Mouse (Mus musculus): ENCODE results near the gene Gm21776. TPM values are rescaled to one million over a fixed set of nuclear protein-coding genes. Genes with fewer than 3 reads are reported as not detected.
"Not testable (repeated sequence)": the region's sequence is repeated elsewhere in the genome, so short reads cannot be mapped to it uniquely, and the experiment has no call there.

Gm21776 gene
- not detected in 2 replicates for polyA plus RNA-seq (2012; rRNA removed)

GRCm38 (mm10) chrY:76378362-76378761 is at the start of gene Gm21776:
Gene Gm21776, plus strand, starts transcription at chrY:76378662.
- DNase-seq; H3K27ac ChIP-seq (ENCODE audit: insufficient read depth, low read depth, low read length); H3K4me1 ChIP-seq (ENCODE audit: control insufficient read depth, insufficient read depth, low read length); H3K4me3 ChIP-seq (ENCODE audit: insufficient read depth, low read depth, low read length); H3K36me3 ChIP-seq (ENCODE audit: control insufficient read depth, insufficient read depth, low read length); H3K27me3 ChIP-seq (replicated peaks; ENCODE audit: control insufficient read depth, insufficient read depth, low read length): not testable (repeated sequence)
- no CpG with 5 or more reads among the region's 3 CpGs for WGBS

Data from kidney, adult 2 months (tissue).